Mouse (Mus musculus) 416B (cell line): Measurements from ENCODE around the gene Magi2.

ENCODE experiments used
- DNase-seq: peaks from one replicate; pipeline ENCODE4 v3.0.0; 2011; ENCODE audit warnings: low read depth

The Magi2 gene

DNA sequence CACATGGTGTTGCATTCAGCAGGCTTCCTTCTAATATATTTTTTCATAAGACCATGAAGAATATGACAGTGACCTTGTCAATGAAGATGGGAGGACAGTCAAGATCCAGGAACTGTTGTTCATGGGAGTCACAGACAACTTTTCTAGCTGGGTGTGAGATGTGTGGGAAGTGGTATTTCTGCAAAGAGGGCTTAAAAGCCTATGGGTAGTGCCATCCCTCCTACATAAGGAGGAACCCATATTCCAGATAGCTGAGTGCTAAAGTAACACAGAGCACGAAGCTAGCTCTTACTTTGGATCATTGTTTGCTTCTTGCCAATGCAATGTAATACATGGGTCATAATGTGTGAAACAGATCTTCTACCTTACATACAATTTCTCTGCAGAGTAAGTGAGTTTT, 1146.8 kb downstream of the Magi2 start:
- no peak for DNase-seq

DNA sequence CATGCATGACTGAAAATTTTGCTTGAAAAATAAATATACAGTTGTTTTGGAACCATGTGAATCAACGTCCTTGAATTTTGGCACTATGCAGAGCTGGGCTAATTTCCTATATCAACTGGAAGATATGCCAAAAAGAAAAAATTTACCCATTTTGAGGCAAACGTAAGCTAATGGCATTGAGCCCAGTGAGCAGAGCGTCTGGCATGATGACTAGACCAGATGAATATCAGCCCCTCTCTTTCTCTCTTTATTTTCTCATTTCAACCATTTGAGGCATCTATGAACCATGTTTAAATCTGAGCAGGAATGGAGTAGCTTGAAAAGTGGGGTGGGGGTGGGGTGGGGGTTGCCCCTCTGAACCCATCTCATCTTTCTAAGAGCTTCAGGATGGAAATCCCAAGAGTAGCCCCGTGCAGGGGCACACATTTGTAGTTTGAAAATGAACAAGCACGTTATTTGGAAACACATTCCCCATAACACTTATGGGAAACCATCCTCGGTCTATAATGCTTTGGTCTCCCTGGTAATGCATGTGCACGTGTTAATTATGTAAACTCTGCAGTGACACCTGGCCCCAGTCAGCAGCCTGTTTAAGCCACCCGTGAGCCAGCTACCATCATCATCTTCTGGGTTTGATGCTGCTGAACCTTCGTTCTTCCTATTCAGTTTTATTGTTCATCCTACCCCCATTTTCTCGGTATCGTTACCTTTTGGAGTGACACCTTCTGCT, 1151.4 kb downstream of the Magi2 start:
- DNase-seq, result no peak

DNA sequence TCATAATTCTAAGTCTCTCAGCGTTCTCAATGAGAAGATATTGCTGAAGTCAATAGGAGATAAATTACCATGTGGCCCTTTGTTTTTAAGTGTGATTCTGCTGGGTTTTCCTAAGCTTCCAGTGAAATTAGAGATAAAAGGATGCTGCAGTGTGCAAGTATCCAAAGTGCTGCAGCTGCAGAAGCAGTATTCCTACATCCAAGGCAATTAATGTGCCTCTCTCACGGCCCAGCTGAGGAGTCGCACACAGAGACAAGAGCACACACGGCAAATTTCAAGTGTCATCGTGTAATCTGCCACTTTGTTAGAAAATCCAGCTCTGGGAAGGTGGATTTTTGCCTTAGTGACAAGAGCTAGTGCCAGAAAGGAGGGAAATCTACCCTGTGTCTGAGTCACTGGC, 1177.7 kb downstream of the Magi2 start:
- DNase-seq, result no peak

DNA sequence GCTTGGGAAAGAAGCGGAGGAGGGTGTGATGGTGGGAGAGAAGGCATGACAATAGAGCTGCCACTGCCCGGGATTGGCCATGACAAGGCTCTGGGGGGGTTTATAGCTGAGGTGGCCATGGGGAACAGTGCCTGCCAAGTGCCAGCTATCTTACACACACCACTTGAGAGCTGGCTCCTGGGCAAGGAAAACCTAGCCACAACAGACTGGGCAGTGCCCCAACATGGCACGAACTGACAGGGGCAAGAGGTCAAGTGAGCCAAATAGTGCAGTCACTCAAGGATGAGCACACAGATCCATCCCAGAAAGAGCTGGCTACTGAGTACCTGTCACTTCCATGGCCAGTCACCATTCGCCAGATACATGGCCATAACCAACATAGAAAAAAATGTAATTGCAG, 1179.8 kb downstream of the Magi2 start:
- no peak for DNase-seq

DNA sequence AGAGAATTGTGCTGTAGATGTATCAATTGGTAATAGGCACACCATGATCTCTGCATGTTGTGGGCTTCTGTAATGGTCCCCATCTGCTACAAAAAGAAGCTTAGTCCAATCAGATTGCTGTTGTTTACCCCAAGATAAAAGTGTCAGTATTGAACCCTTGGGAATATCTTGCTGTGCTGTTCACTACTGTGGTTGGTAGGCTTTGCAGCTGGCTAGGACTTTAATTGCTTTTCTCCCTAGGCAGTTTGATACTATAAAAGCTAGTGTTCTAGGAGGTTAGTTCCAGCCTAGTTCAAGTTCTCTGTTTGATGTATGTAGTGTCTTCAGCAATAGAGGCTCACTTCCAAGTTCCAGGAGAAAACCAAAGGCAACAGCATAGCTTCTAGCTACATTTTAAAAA, 1188.5 kb downstream of the Magi2 start:
- no peak for DNase-seq

DNA sequence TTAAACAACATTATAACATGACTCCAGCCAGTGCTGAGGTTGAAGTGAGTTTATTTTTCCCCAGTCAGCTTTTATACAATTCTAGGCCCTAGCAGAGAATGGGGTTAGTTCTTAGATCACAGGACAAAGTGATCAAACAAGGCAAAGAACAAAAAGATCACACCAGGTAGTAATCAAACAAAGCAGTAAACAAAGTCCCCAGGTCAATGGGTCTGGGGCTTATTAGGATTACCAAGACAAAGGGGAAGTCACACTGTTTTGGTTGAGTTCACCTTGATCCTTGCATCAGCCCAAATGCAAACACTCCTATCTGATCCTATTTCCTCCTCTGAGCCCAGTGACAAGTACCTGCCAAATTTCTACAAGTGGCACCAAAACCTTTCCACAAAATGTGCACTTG, 1190.5 kb downstream of the Magi2 start:
- no peak for DNase-seq

DNA sequence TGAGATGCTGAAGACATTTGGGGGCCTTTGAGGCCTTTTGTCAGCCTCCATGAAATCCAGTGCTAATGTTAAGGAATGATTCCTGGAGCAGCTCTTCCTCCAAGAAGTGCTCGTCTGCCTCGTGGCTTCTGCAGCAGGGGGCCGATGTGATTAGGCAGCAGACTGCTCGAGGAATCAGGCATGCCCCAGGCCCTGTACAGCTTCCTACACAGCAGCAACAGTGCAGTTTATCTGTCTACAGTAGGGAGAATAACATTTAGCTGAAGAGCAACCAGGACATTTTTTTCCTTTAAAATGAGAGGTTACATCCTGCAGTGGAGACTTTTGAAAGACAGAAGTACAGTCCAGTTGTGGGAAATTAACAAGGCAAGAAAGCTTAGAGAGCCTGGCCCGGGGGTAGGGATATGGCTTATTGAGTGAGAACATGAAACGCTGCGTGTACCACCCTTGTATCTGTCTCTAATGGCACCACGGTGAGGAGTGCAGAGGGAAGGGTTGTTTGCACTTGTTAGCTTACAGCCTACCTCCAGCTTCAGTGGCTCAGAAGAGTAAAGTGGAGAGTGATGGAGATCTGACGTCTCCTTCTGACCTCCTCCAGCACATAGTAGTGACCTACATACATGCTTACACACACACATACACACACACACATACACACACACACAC, 1205.4 kb downstream of the Magi2 start:
- no peak for DNase-seq

DNA sequence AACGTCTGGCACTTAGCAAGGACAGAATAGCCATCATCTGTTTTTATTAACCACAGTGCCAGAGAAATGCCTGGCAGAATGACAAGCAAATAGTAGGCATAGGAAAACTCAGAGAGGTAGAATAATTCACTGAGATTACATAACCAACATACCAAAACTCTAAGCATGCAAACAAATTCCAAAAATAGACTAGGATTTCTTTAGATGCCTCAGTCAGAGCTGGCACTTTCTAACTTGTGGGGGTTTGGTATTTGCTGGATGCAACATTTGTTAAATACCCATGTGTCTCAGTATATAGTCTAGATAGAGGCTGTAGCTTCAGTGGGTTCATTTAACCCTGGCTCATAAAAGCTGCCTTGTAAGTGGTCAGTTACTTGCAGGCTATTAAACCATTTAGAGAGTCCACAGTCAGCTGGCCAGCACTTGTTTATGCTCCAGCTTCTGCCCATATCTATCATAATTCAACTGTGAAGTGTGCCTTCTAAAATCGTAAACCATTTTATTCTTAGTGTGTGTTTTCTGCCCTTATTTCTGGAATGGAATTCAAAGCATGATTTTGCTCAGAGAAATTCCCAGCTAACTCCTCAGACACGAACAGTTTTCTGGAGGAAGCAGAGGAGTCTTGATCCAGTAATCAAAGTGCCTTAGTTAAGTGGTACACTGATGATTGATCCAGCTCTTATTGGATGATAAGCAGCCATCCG, 1219.8 kb downstream of the Magi2 start:
- no peak for DNase-seq

DNA sequence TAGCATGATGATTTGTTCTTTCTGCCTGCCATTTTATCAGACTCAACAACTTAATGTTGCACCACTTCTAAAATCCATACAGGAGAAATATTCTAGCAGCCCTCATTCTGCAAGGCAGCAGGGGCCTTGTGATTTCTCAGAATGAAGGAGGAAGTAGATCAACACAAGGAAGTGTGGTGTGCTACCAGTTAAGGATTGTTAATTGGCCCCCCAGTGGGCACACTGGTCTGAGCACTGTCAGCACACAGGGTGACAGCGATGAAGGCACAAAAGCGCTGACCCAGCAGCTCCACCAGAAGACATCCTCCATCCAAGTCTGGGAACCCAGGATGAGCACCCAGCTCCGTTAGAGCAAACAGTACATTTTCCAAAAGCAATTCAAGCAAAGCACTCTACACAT, 1229.3 kb downstream of the Magi2 start:
- DNase-seq, result no peak

DNA sequence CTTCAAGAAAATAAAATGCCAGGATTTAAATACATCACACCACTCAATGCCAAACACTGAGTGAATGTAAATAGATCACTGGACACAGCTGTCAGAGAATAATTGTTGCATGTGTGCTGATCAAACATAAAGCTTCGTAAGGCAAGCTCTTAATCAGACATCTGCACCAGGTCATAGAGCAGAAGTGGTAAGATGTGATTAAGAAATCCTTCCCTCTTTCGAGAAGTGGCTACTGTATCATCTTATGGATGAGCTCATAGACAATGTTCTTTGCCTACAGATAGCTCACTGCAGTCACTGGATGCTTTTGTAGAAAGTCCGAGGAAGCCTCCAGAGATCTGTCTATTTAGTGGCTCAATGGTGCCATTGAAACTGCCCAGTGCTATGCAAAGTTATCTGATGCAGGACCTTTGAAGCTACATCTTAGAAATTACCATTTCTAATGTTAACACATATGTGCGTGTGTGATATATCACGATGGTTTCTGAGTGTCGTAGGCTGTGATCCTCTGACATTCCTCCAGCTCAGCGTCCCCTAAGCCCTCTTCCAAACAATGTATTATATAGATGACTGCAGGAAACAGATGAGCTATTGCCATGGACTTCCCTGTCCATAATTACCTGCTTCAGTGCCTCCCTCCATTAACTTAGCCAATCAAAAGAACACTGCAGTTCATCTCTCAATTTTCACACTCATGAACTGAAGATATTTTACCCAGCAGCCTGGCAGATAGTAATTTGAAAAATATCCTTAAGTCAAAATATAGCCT, 1231.1 kb downstream of the Magi2 start:
- no peak for DNase-seq

DNA sequence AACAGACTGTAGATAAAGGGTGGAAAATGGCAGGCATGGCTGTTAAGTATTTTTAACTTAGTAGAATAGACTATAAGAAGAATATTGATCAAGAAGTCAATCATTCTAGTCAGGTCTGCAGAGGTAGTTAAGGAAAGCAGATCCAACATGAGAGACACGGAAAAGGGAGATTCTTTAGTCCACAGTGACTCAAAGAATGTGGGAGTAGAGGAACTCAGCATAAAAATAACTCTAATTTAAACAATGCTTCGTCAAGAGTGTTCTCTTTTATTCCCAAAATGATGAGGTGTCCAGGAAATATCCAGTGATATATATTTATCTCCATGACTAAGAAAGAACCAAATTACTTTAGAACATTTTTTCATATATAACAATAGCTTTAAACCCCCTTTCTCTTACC, 1234.9 kb downstream of the Magi2 start:
- no peak for DNase-seq

DNA sequence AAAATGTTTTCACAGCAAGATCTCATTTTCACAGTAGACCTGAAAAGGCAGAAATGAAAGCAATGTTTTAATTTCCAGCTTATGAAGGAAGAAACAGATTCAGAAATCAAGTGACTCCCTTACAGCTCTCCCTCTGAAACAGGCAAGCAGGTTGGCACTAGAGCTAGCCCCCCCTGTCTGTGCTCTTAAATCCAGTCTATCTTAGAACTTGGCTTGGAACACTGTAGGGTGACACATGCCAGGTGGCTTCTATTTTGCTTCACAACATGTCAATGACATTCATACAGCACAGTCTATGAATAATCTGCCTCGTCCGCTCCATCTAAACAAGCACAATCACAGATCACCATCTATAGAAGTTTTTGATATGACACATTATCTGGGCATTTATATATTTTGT, 1235.5 kb downstream of the Magi2 start:
- DNase-seq, result no peak

DNA sequence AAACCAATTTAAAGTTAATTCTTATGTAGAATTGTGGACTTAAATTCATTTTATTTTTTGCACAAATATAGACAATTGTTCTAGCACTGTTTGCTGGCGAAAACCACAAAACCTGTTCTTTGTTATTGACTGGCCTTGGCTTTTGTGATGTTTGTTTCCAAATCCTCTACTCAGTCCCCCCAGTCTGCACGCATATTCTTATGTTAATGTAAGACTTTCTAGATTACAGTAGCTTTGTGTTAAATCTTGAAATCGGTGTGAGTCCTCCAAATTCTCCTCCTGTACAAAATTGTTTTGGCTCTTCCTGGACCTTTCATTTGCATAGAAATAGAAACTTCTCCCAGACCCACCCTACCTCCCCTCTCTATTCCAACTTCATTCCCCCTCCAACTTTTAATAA, 1242.9 kb downstream of the Magi2 start:
- DNase-seq, result no peak

DNA sequence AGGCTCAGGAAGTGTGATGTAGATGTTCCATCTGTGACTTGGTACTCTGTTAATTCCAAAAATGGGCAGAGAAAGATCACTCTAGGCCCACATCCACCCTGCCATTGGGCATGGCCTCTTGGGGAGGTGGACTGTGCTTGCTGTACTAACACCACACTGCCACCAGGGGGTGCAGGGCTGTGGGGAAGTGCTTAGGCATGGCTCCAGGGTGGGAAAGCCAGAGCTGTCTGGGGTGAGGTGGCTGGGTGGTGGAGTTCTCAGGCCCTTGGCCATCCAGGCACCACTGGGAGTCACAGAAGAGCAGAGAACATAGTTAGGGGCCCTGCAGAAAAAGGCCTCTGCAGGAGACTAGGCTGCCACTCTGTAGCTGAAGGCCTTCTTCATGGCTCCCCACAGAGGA, 1243.6 kb downstream of the Magi2 start:
- DNase-seq, result peak; percentile 33

DNA sequence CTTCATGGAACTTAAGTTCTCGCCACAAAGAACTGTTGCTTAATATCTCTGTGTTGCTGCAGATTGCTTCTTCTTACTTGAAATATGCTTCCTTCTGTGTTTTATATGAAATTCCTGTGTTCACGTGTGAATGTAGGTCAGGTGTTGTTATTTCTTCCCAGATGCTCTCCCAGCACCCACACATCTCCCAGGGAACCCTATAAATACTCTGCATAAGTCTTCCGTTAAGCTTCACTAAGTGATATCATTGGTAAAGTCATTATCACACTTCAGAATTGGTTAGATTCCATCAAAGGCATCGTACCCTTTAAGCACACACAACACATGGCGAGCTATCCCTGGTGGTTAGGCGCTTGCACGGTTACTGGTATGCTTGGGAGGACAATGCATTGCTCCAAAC, 1257.7 kb downstream of the Magi2 start:
- no peak for DNase-seq

DNA sequence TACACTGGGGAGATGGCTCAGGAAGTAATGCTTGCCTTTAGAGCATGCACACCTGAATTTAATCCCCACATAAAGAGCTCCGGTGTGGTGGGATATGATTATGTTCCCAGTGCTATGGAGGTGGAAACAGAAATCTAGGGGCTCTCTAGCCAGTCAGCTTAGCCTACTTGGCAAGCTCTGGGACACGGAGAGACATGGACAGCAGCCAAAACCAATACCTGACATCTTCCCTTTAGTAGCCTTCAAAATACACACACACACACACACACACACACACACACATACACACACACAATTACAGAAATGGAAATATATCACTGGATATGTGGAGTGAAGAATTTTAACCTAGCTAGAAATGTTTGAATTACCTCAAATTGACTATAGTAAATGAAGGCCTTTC, 1265.1 kb downstream of the Magi2 start:
- no peak for DNase-seq

DNA sequence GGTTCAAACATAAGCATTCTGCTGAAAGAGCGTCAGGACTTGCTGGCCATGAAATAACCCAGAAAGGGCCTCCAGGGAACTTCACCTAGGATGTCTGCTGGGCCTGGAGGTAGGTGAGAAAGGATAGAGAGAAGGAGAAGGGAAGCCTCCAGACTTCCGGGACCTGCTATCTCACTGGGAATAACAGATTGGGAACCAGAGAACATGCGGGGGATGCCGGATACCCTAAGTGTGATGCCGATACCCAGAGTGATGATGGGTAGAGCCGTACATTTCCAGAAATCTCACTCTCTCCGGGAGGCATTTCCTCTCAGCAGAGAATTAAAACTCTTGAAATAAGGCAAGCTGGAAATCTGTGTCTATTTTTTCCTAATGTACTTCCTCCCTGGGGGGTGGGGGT, 1265.8 kb downstream of the Magi2 start:
- DNase-seq, result no peak

DNA sequence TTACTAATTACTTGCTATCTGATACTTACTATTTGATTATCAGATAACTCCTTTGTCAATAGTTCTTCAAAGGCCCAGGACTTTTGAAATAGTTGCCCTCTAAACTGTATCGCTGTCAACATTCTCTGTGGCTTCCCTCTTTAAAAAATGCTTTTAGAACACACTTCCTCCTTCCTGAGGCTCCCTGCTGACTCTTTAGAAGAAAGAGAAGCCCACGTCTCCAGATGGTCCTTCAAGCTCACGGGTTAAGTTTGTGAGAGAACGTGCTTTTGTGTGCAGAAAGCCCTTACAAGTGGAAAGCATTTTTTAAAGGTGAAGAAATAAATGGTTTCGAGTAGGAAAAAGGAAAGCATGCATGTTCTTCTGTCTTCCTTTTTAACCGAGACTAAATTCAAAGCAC, 1267.2 kb downstream of the Magi2 start:
- no peak for DNase-seq

DNA sequence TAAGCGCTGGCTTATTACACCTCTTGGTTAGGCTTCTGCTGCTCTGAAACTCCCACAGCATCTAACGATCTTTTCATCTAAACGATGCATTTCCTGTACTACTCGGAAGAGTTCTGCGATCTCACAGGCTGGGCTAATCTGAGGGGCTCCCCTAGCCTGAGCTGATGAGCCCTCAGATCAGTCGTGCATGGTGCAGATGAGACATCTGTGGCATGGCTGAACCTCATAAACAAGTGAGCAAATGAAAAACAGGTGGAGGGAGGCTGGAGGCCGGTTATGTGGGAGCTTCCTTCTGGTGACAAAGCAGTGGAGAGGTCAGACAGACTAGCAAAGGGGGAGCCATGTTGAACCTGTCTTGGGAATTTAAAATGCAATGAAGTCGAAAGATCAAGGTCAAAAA, 1270.1 kb downstream of the Magi2 start:
- no peak for DNase-seq

DNA sequence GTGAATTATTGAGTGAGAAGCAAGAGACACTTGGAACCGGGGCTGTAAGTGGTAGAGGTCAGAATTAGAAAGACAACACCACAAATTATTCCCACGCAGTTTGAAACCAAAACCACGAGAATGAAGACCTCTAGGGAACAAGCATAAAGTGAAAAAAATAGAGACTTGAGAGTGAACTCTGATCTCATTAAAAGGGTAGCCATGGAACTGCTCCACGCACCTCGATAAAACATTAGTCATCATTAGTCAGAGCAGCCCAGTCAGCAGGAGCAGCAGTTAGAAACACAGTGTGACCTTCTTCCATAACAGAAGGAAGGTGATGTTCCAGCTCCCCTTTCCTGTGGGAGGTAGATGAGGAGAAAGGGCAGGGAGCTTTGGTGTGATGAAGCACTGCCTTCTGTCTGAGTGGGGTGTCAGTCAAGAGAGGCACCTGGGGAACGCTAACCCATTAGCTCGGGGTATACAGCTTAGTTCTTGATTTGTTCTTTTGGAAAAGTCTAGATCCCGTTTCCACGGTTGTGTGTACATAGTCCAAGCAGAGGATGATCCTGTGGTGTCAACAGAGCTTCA, 1272.3 kb downstream of the Magi2 start:
- no peak for DNase-seq

DNA sequence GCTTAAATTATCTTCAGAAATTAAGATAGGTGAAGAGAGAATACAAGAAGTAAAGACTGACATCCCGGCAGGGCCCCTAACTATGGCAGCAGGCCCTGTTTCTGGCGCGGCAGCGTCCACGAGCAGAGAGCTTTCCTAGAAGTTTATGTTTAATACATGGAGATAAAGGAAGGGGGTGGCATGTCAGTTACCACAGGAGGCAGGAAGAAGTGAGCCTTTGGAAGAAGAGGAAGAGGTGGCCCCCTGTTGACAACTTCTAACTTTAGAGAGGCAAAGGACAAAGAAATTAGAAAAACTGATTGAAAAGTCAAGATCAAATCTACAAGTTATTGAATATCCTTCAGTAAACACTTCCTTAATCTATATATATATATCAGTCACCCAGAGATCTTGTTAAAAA, 1281.8 kb downstream of the Magi2 start:
- DNase-seq, result no peak

DNA sequence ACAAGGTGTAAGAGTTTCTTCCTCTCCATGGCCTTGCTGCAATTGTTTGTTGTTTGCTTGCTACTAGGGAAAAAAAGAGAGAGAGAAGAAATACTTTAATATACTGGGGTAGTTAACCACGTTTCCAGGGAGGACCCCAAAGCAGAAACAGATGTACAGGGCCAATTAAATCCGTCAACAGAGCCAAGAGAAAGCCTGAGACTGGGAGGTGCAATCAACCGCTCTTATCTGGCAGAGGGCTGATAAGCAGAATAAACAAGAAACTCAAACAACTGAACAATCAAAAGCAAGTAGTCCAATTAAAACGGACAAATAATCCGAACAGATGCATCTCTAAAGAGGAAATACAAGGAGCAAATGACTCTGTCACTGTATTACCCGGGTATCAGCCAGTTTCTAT, 1282.8 kb downstream of the Magi2 start:
- DNase-seq, result no peak
